Mouse (Mus musculus): ENCODE results near the gene Grin2c. TPM values are rescaled to one million over a fixed set of nuclear protein-coding genes. Genes with fewer than 3 reads are reported as not detected.

The Grin2c gene
- total RNA-seq (2023) = not detected

GRCm38 (mm10) chr11:115267061-115267883, at the start of gene Grin2c:
Grin2c (minus strand) TSS chr11:115267243.

GRCm38 (mm10) chr11:115306863-115307262, 39.8 kb upstream of the Grin2c start, which contains the start of gene Otop2:
Otop2 (plus strand) TSS chr11:115307163.

DNA sequence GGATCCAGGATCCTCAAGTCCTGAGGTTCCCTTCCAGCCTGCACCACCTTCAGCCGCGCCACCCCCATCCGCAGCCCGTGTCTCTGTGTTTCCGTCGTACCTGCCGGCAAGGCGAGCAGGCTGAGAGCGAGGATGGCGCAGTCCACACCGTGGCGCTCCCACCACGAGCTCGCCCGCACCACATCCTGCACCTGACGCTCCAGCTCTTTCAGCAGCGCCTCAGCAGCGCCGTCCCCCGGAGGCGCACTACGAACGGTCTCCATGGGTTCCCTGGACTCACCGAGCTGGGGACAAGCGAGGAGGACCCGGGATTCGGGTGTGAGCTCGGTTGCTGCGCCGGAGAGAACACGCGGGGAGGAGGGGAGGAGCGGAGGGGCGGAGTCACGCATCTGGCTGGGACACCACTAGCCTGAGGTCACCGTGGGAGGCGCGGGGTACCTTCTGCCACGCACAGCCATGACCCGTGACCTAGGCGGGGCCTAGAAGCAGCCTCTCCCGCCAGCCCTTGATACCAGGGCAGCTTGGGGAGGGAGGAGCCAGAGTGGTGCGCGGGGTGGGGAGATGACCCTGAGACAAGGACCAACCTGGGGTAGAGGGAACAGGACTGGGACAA, 30.3 kb upstream of the Grin2c start, which contains the start of gene Fads6:
Gene Fads6 (minus strand): TSS at position 450 of the 613 bp plus-strand sequence.

GRCm38 (mm10) chr11:115276780-115277603, 9.9 kb upstream of the Grin2c start, which contains the start of gene Fdxr:
Fdxr (minus strand) TSS chr11:115277050.

Other genes starting within 250 kb of the Grin2c start
- not detected for gene Cd300ld4, start 240.2 kb downstream of the Grin2c start, total RNA-seq (2023)
- gene Cd300ld5, start 229.5 kb downstream of the Grin2c start, total RNA-seq (2023) = 2.2 TPM
- 2.2 TPM for gene Cd300ld3, start 218.8 kb downstream of the Grin2c start, total RNA-seq (2023)
- 1.6 TPM for gene Cd300e, start 205.1 kb downstream of the Grin2c start, total RNA-seq (2023)
- 26.8 TPM for gene Rab37, start 175.8 kb downstream of the Grin2c start, total RNA-seq (2023)
- gene Cd300lf, start 133.3 kb downstream of the Grin2c start, total RNA-seq (2023) = 2.2 TPM
- 151 TPM for gene Slc9a3r1, start 103.9 kb downstream of the Grin2c start, total RNA-seq (2023)
- 11.2 TPM for gene Tmem104, start 79.8 kb downstream of the Grin2c start, total RNA-seq (2023)
- gene Nat9, start 79.4 kb downstream of the Grin2c start, total RNA-seq (2023) = 11.8 TPM
- 17.1 TPM for gene Fdxr, start 9.8 kb upstream of the Grin2c start, total RNA-seq (2023)
- gene Fads6, start 30.4 kb upstream of the Grin2c start, total RNA-seq (2023) = 1.1 TPM
- gene Otop2, start 39.9 kb upstream of the Grin2c start, total RNA-seq (2023) = not detected
- not detected for gene Ush1g, start 54.8 kb upstream of the Grin2c start, total RNA-seq (2023)
- gene Otop3, start 67.5 kb upstream of the Grin2c start, total RNA-seq (2023) = not detected
- gene Hid1, start 100.5 kb upstream of the Grin2c start, total RNA-seq (2023) = 28.6 TPM
- gene Cdr2l, start 114.7 kb upstream of the Grin2c start, total RNA-seq (2023) = 0.82 TPM
- 76.4 TPM for gene Mrpl58, start 136.5 kb upstream of the Grin2c start, total RNA-seq (2023)
- 215 TPM for gene Atp5h, start 152.7 kb upstream of the Grin2c start, total RNA-seq (2023)
- 52.0 TPM for gene Kctd2, start 152.9 kb upstream of the Grin2c start, total RNA-seq (2023)
- not detected for gene Trim80, start 173.3 kb upstream of the Grin2c start, total RNA-seq (2023)
- gene Slc16a5, start 195.2 kb upstream of the Grin2c start, total RNA-seq (2023) = 9.4 TPM
- 34.7 TPM for gene Armc7, start 208.4 kb upstream of the Grin2c start, total RNA-seq (2023)
- 111 TPM for gene Nt5c, start 224.6 kb upstream of the Grin2c start, total RNA-seq (2023)
- gene Jpt1, start 247.1 kb upstream of the Grin2c start, total RNA-seq (2023) = 171 TPM